Mouse (Mus musculus): ENCODE data around the gene Ssb. TPM values are rescaled to one million over a fixed set of nuclear protein-coding genes. Genes with fewer than 3 reads are reported as not detected.
"Not testable (repeated sequence)": the region's sequence is repeated elsewhere in the genome, so short reads cannot be mapped to it uniquely, and the experiment has no call there.

The Ssb gene
- polyA plus RNA-seq, 1 experiment from 2014 or later = 103 TPM

- peak; percentile 68 for ATAC-seq (ENCODE audit: low read depth)
- peak overlapping the region; percentile 92 for H3K9ac ChIP-seq (ENCODE audit: low read depth, low read length)
- peaks cover 18% of the 10 kb centered on the region for H3K4me1 ChIP-seq (ENCODE audit: control insufficient read depth, low read depth, low read length)
- no peaks in the 10 kb centered on the region for H3K27me3 ChIP-seq (ENCODE audit: control insufficient read depth, insufficient read depth, low read depth, low read length)
- no peaks in the 10 kb centered on the region for H3K36me3 ChIP-seq (ENCODE audit: control insufficient read depth, insufficient read depth)
- H3K27ac ChIP-seq (ENCODE audit: low read length) = peak overlapping the region; percentile 91
- H3K4me2 ChIP-seq (ENCODE audit: low read depth, low read length) = peak overlapping the region; percentile 96
- peak overlapping the region; percentile 96 for H3K4me3 ChIP-seq (ENCODE audit: low read depth, low read length)
- no peaks in the 10 kb centered on the region for H3K9me3 ChIP-seq (replicated peaks; ENCODE audit: control insufficient read depth, low read length)
- WGBS (ENCODE audit: insufficient replicate concordance) = under 1% methylated on average over 55 of the region's 55 CpGs
Observed at GRCm38 (mm10) chr2:69897618-69898575, 36.5 kb downstream of the Ssb start.

GRCm38 (mm10) chr2:69903541-69903940, 42.2 kb downstream of the Ssb start:
- 81% methylated on average over 3 of the region's 3 CpGs for WGBS (ENCODE audit: insufficient replicate concordance)
- H3K9me3 ChIP-seq (replicated peaks; ENCODE audit: control insufficient read depth, low read length) = no peaks in the 10 kb centered on the region
- no peak overlapping the region for H3K27ac ChIP-seq (ENCODE audit: low read length)
- no peaks in the 10 kb centered on the region for H3K36me3 ChIP-seq (ENCODE audit: control insufficient read depth, insufficient read depth)
- no peak for ATAC-seq (ENCODE audit: low read depth)
- no peaks in the 10 kb centered on the region for H3K27me3 ChIP-seq (ENCODE audit: control insufficient read depth, insufficient read depth, low read depth, low read length)
- H3K4me2 ChIP-seq (ENCODE audit: low read depth, low read length) = no peak overlapping the region
- no peak overlapping the region for H3K9ac ChIP-seq (ENCODE audit: low read depth, low read length)
- H3K4me1 ChIP-seq (ENCODE audit: control insufficient read depth, low read depth, low read length) = peaks cover 5% of the 10 kb centered on the region
- no peak overlapping the region for H3K4me3 ChIP-seq (ENCODE audit: low read depth, low read length)

- not testable (repeated sequence) for H3K4me2 ChIP-seq (ENCODE audit: low read depth, low read length); H3K9ac ChIP-seq (ENCODE audit: low read depth, low read length); H3K36me3 ChIP-seq (ENCODE audit: control insufficient read depth, insufficient read depth); H3K4me3 ChIP-seq (ENCODE audit: low read depth, low read length); H3K4me1 ChIP-seq (ENCODE audit: control insufficient read depth, low read depth, low read length); ATAC-seq (ENCODE audit: low read depth); H3K9me3 ChIP-seq (replicated peaks; ENCODE audit: control insufficient read depth, low read length); H3K27me3 ChIP-seq (ENCODE audit: control insufficient read depth, insufficient read depth, low read depth, low read length); H3K27ac ChIP-seq (ENCODE audit: low read length)
- 93% methylated on average over 4 of the region's 4 CpGs for WGBS (ENCODE audit: insufficient replicate concordance)
Observed at GRCm38 (mm10) chr2:69907394-69907793, 46.0 kb downstream of the Ssb start.

- Histone ChIP-seq H3K36me3 (ENCODE audit: control insufficient read depth, insufficient read depth) (peaks cover 2% of the 10 kb centered on the region; the same call in 1 of the 2 replicates), H3K4me1 (ENCODE audit: control insufficient read depth, low read depth, low read length) (no peaks in the 10 kb centered on the region), H3K27ac (ENCODE audit: low read length) (no peak overlapping the region), H3K9me3 (replicated peaks; ENCODE audit: control insufficient read depth, low read length) (no peaks in the 10 kb centered on the region), H3K4me2 (ENCODE audit: low read depth, low read length) (no peak overlapping the region), H3K4me3 (ENCODE audit: low read depth, low read length) (no peak overlapping the region), H3K9ac (ENCODE audit: low read depth, low read length) (no peak overlapping the region), H3K27me3 (ENCODE audit: control insufficient read depth, insufficient read depth, low read depth, low read length) (no peaks in the 10 kb centered on the region)
- ATAC-seq (ENCODE audit: low read depth) = no peak
- 55% methylated on average over 2 of the region's 2 CpGs for WGBS (ENCODE audit: insufficient replicate concordance)
Observed at GRCm38 (mm10) chr2:69912801-69913200, 51.4 kb downstream of the Ssb start.

- Histone ChIP-seq H3K36me3 (ENCODE audit: control insufficient read depth, insufficient read depth) (peaks cover 2% of the 10 kb centered on the region; the same call in 1 of the 2 replicates), H3K4me3 (ENCODE audit: low read depth, low read length) (no peak overlapping the region), H3K4me1 (ENCODE audit: control insufficient read depth, low read depth, low read length) (no peaks in the 10 kb centered on the region), H3K4me2 (ENCODE audit: low read depth, low read length) (no peak overlapping the region), H3K9ac (ENCODE audit: low read depth, low read length) (no peak overlapping the region), H3K27me3 (ENCODE audit: control insufficient read depth, insufficient read depth, low read depth, low read length) (no peaks in the 10 kb centered on the region), H3K27ac (ENCODE audit: low read length) (no peak overlapping the region), H3K9me3 (replicated peaks; ENCODE audit: control insufficient read depth, low read length) (no peaks in the 10 kb centered on the region)
- 78% methylated on average over 3 of the region's 3 CpGs for WGBS (ENCODE audit: insufficient replicate concordance)
- ATAC-seq (ENCODE audit: low read depth) = no peak
Observed at GRCm38 (mm10) chr2:69917301-69917700, 55.9 kb downstream of the Ssb start.

Other genes starting within 250 kb of the Ssb start
- gene Bbs5, start 214.4 kb upstream of the Ssb start, polyA plus RNA-seq (2015; fragmentation: Nextera tagmentation; extraction: Ambion mirVana) = 2.1 and 2.8 TPM in 2 replicates
- 0.58 and 1.2 TPM in 2 replicates for gene Klhl41, start 191.4 kb upstream of the Ssb start, polyA plus RNA-seq (2015; fragmentation: Nextera tagmentation; extraction: Ambion mirVana)
- 2.9 and 3.3 TPM in 2 replicates for gene Fastkd1, start 148.0 kb upstream of the Ssb start, polyA plus RNA-seq (2015; fragmentation: Nextera tagmentation; extraction: Ambion mirVana)
- 45.7 and 49.5 TPM in 2 replicates for gene Ppig, start 139.0 kb upstream of the Ssb start, polyA plus RNA-seq (2015; fragmentation: Nextera tagmentation; extraction: Ambion mirVana)
- gene Ccdc173, start 72.0 kb upstream of the Ssb start, polyA plus RNA-seq (2015; fragmentation: Nextera tagmentation; extraction: Ambion mirVana) = 0.08 and 0.20 TPM in 2 replicates
- gene Phospho2, start 71.9 kb upstream of the Ssb start, polyA plus RNA-seq (2015; fragmentation: Nextera tagmentation; extraction: Ambion mirVana) = 10.5 and 11.0 TPM in 2 replicates
- gene Klhl23, start 39.6 kb upstream of the Ssb start, polyA plus RNA-seq (2015; fragmentation: Nextera tagmentation; extraction: Ambion mirVana) = 19.6 and 22.4 TPM in 2 replicates
- 23.5 and 29.7 TPM in 2 replicates for gene Mettl5, start 24.1 kb downstream of the Ssb start, polyA plus RNA-seq (2015; fragmentation: Nextera tagmentation; extraction: Ambion mirVana)
- gene Ubr3, start 35.7 kb downstream of the Ssb start, polyA plus RNA-seq (2015; fragmentation: Nextera tagmentation; extraction: Ambion mirVana) = 4.8 and 5.6 TPM in 2 replicates
- gene Myo3b, start 177.6 kb downstream of the Ssb start, polyA plus RNA-seq (2015; fragmentation: Nextera tagmentation; extraction: Ambion mirVana) = not detected in 2 replicates